Mouse (Mus musculus) CH12.LX (cell line): ENCODE results near the gene Fscn1. TPM values are rescaled to one million over a fixed set of nuclear protein-coding genes. Genes with fewer than 3 reads are reported as not detected.

Source experiments
- DNase-seq: peaks from one replicate; pipeline ENCODE4 v3.0.0-alpha.2; 2013; ENCODE audit errors: extremely low read depth
- H3K27ac ChIP-seq: 2 replicates; pipeline ENCODE4 v1.5.1; 2012; ENCODE audit warnings: low read depth, mild to moderate bottlenecking, control low read depth, moderate library complexity; ENCODE audit not compliant: insufficient read depth
- H3K27me3 ChIP-seq: replicated peaks from 2 replicates; pipeline ENCODE3; 2012; ENCODE audit warnings: inconsistent platforms
- H3K36me3 ChIP-seq, 2 experiments: replicated peaks in 1 of 2; 2 replicates each; pipeline versions ENCODE3 to v1.6.1; 2012; ENCODE audit warnings: inconsistent platforms in 1 of 2, low read length in 1 of 2, mild to moderate bottlenecking in 1 of 2, mixed read lengths in 1 of 2, moderate library complexity in 1 of 2; ENCODE audit not compliant: control insufficient read depth in 1 of 2, insufficient read depth in 1 of 2
- H3K4me1 ChIP-seq, 2 experiments: 2 replicates each; pipeline ENCODE4 v1.6.1; 2012; ENCODE audit warnings: inconsistent platforms in 1 of 2, moderate library complexity in 1 of 2; ENCODE audit not compliant: insufficient read depth in 2 of 2, control insufficient read depth in 1 of 2
- H3K4me2 ChIP-seq: 2 replicates; pipeline ENCODE4 v1.6.1; 2012; ENCODE audit warnings: low read depth, mild to moderate bottlenecking, control low read depth; ENCODE audit not compliant: poor library complexity, insufficient read depth, severe bottlenecking
- H3K4me3 ChIP-seq, 3 experiments: fragments of 150-350 bp in 1 of 3; sonication (generic) in 1 of 3; replicated peaks in 1 of 3; 2 replicates each; pipeline versions ENCODE3 to v1.5.1; 2011 to 2012; ENCODE audit warnings: low read depth in 2 of 3, low read length in 2 of 3, mild to moderate bottlenecking in 2 of 3, moderate library complexity in 2 of 3, control low read depth in 1 of 3, improper control_type of control experiment in 1 of 3, inconsistent platforms in 1 of 3, mixed read lengths in 1 of 3; ENCODE audit not compliant: poor library complexity in 1 of 3
- H3K79me2 ChIP-seq: replicated peaks from 2 replicates; pipeline ENCODE4 v1.6.1; 2012; ENCODE audit warnings: mild to moderate bottlenecking, moderate library complexity; ENCODE audit not compliant: control insufficient read depth, poor library complexity, insufficient read depth, severe bottlenecking; ENCODE audit errors: extremely low read depth
- H3K9ac ChIP-seq: 2 replicates; pipeline ENCODE4 v1.6.1; 2012; ENCODE audit warnings: low read depth, mild to moderate bottlenecking, control low read depth, moderate library complexity; ENCODE audit not compliant: insufficient read depth
- H3K9me3 ChIP-seq: replicated peaks from 2 replicates; pipeline ENCODE3; 2012; ENCODE audit warnings: low read length, inconsistent platforms, mixed read lengths
- BHLHE40 ChIP-seq: IDR thresholded peaks from 2 replicates; pipeline ENCODE4 v1.6.1; 2011; ENCODE audit warnings: mild to moderate bottlenecking, low read depth, low read length, improper control_type of control experiment
- CHD1 ChIP-seq: IDR thresholded peaks from 2 replicates; pipeline ENCODE4 v1.6.1; 2012; ENCODE audit warnings: low read depth, low read length, improper control_type of control experiment, inconsistent platforms
- CTCF ChIP-seq, 2 experiments: IDR thresholded peaks in 1 of 2; conservative IDR thresholded peaks in 1 of 2; 2 replicates each; pipeline ENCODE4 v1.5.1; 2011 to 2012; ENCODE audit warnings: low read depth in 2 of 2, low read length in 2 of 2, improper control_type of control experiment in 1 of 2, inconsistent platforms in 1 of 2, mild to moderate bottlenecking in 1 of 2, moderate library complexity in 1 of 2
- E2F4 ChIP-seq: IDR thresholded peaks from 2 replicates; pipeline ENCODE4 v1.6.1; 2011; ENCODE audit warnings: low read depth, low read length, improper control_type of control experiment; ENCODE audit not compliant: insufficient replicate concordance
- ELF1 ChIP-seq: IDR thresholded peaks from 2 replicates; pipeline ENCODE4 v1.6.1; 2014; ENCODE audit warnings: low read depth, mild to moderate bottlenecking, inconsistent platforms, low read length, improper control_type of control experiment
- EP300 ChIP-seq: IDR thresholded peaks from 2 replicates; pipeline ENCODE4 v1.6.1; 2011; ENCODE audit warnings: low read length, improper control_type of control experiment
- ETS1 ChIP-seq: conservative IDR thresholded peaks from 2 replicates; pipeline ENCODE4 v1.6.1; 2012; ENCODE audit warnings: low read depth, mild to moderate bottlenecking, inconsistent platforms, low read length, improper control_type of control experiment, moderate library complexity
- HCFC1 ChIP-seq: IDR thresholded peaks from 2 replicates; pipeline ENCODE4 v1.6.1; 2012; ENCODE audit warnings: low read depth, mild to moderate bottlenecking, inconsistent platforms, low read length, improper control_type of control experiment
- IRF4 ChIP-seq: IDR thresholded peaks from 2 replicates; pipeline ENCODE4 v1.6.1; 2014; ENCODE audit warnings: low read depth, mild to moderate bottlenecking, inconsistent platforms, low read length, improper control_type of control experiment
- JUN ChIP-seq: IDR thresholded peaks from 2 replicates; pipeline ENCODE4 v1.6.1; 2011; ENCODE audit warnings: low read depth, mild to moderate bottlenecking, low read length, improper control_type of control experiment, moderate library complexity; ENCODE audit not compliant: insufficient read depth
- JUND ChIP-seq: conservative IDR thresholded peaks from 2 replicates; pipeline ENCODE4 v1.6.1; 2011; ENCODE audit warnings: low read depth, low read length, improper control_type of control experiment
- KAT2A ChIP-seq: IDR thresholded peaks from 2 replicates; pipeline ENCODE4 v1.6.1; 2012; ENCODE audit warnings: low read length, improper control_type of control experiment, inconsistent platforms; ENCODE audit not compliant: insufficient replicate concordance
- MAFK ChIP-seq: IDR thresholded peaks from 2 replicates; pipeline ENCODE4 v1.6.1; 2011; ENCODE audit warnings: low read length, improper control_type of control experiment; ENCODE audit not compliant: insufficient replicate concordance
- MAZ ChIP-seq: IDR thresholded peaks from 2 replicates; pipeline ENCODE4 v1.6.1; 2012; ENCODE audit warnings: low read depth, mild to moderate bottlenecking, inconsistent platforms, low read length, improper control_type of control experiment, moderate library complexity
- MEF2A ChIP-seq: IDR thresholded peaks from 2 replicates; pipeline ENCODE4 v1.6.1; 2014; ENCODE audit warnings: low read depth, mild to moderate bottlenecking, inconsistent platforms, low read length, improper control_type of control experiment, borderline replicate concordance
- MYC ChIP-seq: IDR thresholded peaks from 2 replicates; pipeline ENCODE4 v1.6.1; 2011; ENCODE audit warnings: low read depth, mild to moderate bottlenecking, improper control_type of control experiment, low read length
- NELFE ChIP-seq: IDR thresholded peaks from 2 replicates; pipeline ENCODE4 v1.6.1; 2011; ENCODE audit warnings: low read depth, low read length, improper control_type of control experiment
- NRF1 ChIP-seq: IDR thresholded peaks from 2 replicates; pipeline ENCODE4 v1.6.1; 2014; ENCODE audit warnings: low read depth, mild to moderate bottlenecking, inconsistent platforms, low read length, improper control_type of control experiment, moderate library complexity
- PAX5 ChIP-seq: IDR thresholded peaks from 2 replicates; pipeline ENCODE4 v1.6.1; 2012; ENCODE audit warnings: low read length, inconsistent platforms, mixed read lengths
- POLR2AphosphoS2 ChIP-seq: IDR thresholded peaks from 2 replicates; pipeline ENCODE4 v1.6.1; 2011; ENCODE audit warnings: low read depth, low read length, improper control_type of control experiment
- RAD21 ChIP-seq: IDR thresholded peaks from 2 replicates; pipeline ENCODE4 v1.6.1; 2011; ENCODE audit warnings: low read depth, mild to moderate bottlenecking, low read length, improper control_type of control experiment, moderate library complexity
- RCOR1 ChIP-seq: conservative IDR thresholded peaks from 2 replicates; pipeline ENCODE4 v1.6.1; 2012; ENCODE audit warnings: low read depth, mild to moderate bottlenecking, inconsistent platforms, low read length, improper control_type of control experiment
- SIN3A ChIP-seq: IDR thresholded peaks from 2 replicates; pipeline ENCODE4 v1.6.1; 2012; ENCODE audit warnings: low read length, improper control_type of control experiment, inconsistent platforms
- SMC3 ChIP-seq: IDR thresholded peaks from 2 replicates; pipeline ENCODE4 v1.6.1; 2011; ENCODE audit warnings: low read depth, low read length, improper control_type of control experiment
- TBP ChIP-seq: conservative IDR thresholded peaks from 2 replicates; pipeline ENCODE4 v1.6.1; 2011; ENCODE audit warnings: low read depth, low read length, improper control_type of control experiment
- TCF12 ChIP-seq: IDR thresholded peaks from 2 replicates; pipeline ENCODE4 v1.6.1; 2014; ENCODE audit warnings: low read depth, mild to moderate bottlenecking, inconsistent platforms, low read length, improper control_type of control experiment
- USF1 ChIP-seq: IDR thresholded peaks from 2 replicates; pipeline ENCODE4 v1.6.1; 2014; ENCODE audit warnings: low read depth, mild to moderate bottlenecking, inconsistent platforms, low read length, improper control_type of control experiment
- USF2 ChIP-seq: conservative IDR thresholded peaks from 2 replicates; pipeline ENCODE4 v1.6.1; 2011; ENCODE audit warnings: low read depth, low read length, improper control_type of control experiment
- ZC3H11A ChIP-seq: IDR thresholded peaks from 2 replicates; pipeline ENCODE4 v1.6.1; 2012; ENCODE audit warnings: low read depth, mild to moderate bottlenecking, inconsistent platforms, low read length, improper control_type of control experiment
- ZKSCAN1 ChIP-seq: IDR thresholded peaks from 2 replicates; pipeline ENCODE4 v1.6.1; 2012; ENCODE audit warnings: low read depth, inconsistent platforms, low read length, improper control_type of control experiment, borderline replicate concordance
- ZNF384 ChIP-seq: IDR thresholded peaks from 2 replicates; pipeline ENCODE4 v1.6.1; 2012; ENCODE audit warnings: low read depth, low read length, improper control_type of control experiment, inconsistent platforms
- dilution Hi-C: fragments of 300-500 bp; cut with MboI; formaldehyde crosslinking; loops from 2 replicates; pipeline ENCODE4 v1.14.3; 2020; ENCODE audit warnings: low sequenced_read_pairs; ENCODE audit not compliant: extremely low pct_unique_long_range_greater_than_20kb, extremely low pct_ligation_motif_present
- in situ Hi-C: fragments of 300-500 bp; cut with MboI; formaldehyde crosslinking; loops from 3 replicates; pipeline ENCODE4 v1.14.3; 2019; ENCODE audit warnings: low sequenced_read_pairs, low pct_ligation_motif_present, low pct_unique_long_range_greater_than_20kb, mixed read lengths
- polyA plus RNA-seq: library from polyadenylated mRNA; unstranded; fragments of >175 nt; gene quantifications from 2 replicates; pipeline ENCODE4 v1.2.1, GENCODE M21; 2012; ENCODE audit warnings: low read depth; ENCODE audit not compliant: insufficient read length
- total RNA-seq, 2 experiments: library from RNA; depleted of rRNA; stranded (reverse); fragments of 300-350 nt in 1 of 2; fragments of >200 nt in 1 of 2; gene quantifications; 2 replicates each; pipeline ENCODE4 v1.2.3; 2012 to 2014

The Fscn1 gene
- total and polyA plus RNA-seq, 3 experiments, result 19.7 to 75.7 (median 65.3) TPM

- TF ChIP-seq SIN3A (no peak), CTCF (conservative IDR thresholded peaks at IDR 0.05 in 1 of 2, IDR thresholded peaks at IDR 0.05 in 1 of 2; ENCODE audit: low read depth in 2 of 2, low read length in 2 of 2) (no peak), RAD21 (no peak), JUND (no peak), JUN (no peak), RCOR1 (no peak)
- no peak for DNase-seq
- Histone ChIP-seq H3K9me3 (no peaks in the 10 kb centered on the region), H3K4me2 (no peak overlapping the region), H3K79me2 (no peaks in the 10 kb centered on the region), H3K27ac (no peak overlapping the region), H3K36me3 (no peaks in the 10 kb centered on the region), H3K27me3 (no peaks in the 10 kb centered on the region), H3K4me3 (no peak overlapping the region), H3K4me1 (peaks cover 12 to 44% of the 10 kb centered on the region in 2 experiments), H3K9ac (no peak overlapping the region)
- in situ Hi-C loops, result loop anchor here (5.0 to 25.0 kb wide), 2 partner anchors 45 to 355 kb away; partner anchors contain the start of gene Zfp853
- dilution Hi-C loops, result no loop called here
These were observed 27.4 kb upstream of the Fscn1 start for GRCm38 (mm10) chr5:142932731-142933130.

- peak overlapping the region in 2 of 3 experiments; percentile 11 to 28 for H3K4me3 ChIP-seq
- H3K9ac ChIP-seq, result 0 out of 2 replicates have a peak overlapping the region, but pooled peaks have one; percentile 12
- H3K4me1 ChIP-seq, result peaks cover 10 to 36% of the 10 kb centered on the region in 2 experiments
- H3K36me3 ChIP-seq, result no peaks in the 10 kb centered on the region
- no peaks in the 10 kb centered on the region for H3K27me3 ChIP-seq
- dilution Hi-C loops, result no loop called here
- in situ Hi-C loops, result loop anchor here (5.0 to 25.0 kb wide), 2 partner anchors 102 to 352 kb away; partner anchors contain the start of gene Zfp853
- H3K27ac ChIP-seq, result no peak overlapping the region
- peak overlapping the region; percentile 58 for H3K4me2 ChIP-seq
- H3K9me3 ChIP-seq, result peaks cover 4% of the 10 kb centered on the region
- peak; percentile 74 for DNase-seq
- no peaks in the 10 kb centered on the region for H3K79me2 ChIP-seq
- TF ChIP-seq E2F4 (no peak), MAFK (no peak), NRF1 (no peak), ELF1 (peak; percentile 76), POLR2AphosphoS2 (no peak), HCFC1 (peak; percentile 98), MYC (no peak), SIN3A (no peak), TBP (no peak), KAT2A (peak; percentile 90; the same call in 1 of the 2 replicates), ZNF384 (no peak), USF2 (no peak), CTCF (conservative IDR thresholded peaks at IDR 0.05 in 1 of 2, IDR thresholded peaks at IDR 0.05 in 1 of 2; ENCODE audit: low read depth in 2 of 2, low read length in 2 of 2) (peak in 1 of 2 experiments; percentile 61; a peak in 2 of 4 replicates), CHD1 (no peak), SMC3 (peak; percentile 20; the same call in 1 of the 2 replicates), BHLHE40 (no peak), ZKSCAN1 (no peak), IRF4 (no peak), MEF2A (no peak), MAZ (no peak), JUN (no peak), NELFE (no peak), TCF12 (no peak), RAD21 (peak; percentile 46), RCOR1 (no peak), USF1 (no peak), ZC3H11A (no peak), ETS1 (no peak), EP300 (no peak), PAX5 (no peak)
These were observed 24.4 kb upstream of the Fscn1 start for GRCm38 (mm10) chr5:142935642-142936335.
